Mouse (Mus musculus): ENCODE results near the gene 1600014C10Rik. TPM values are rescaled to one million over a fixed set of nuclear protein-coding genes. Genes with fewer than 3 reads are reported as not detected.

Gene 1600014C10Rik
- polyA plus RNA-seq, 1 experiment, result 7.0 TPM

DNA sequence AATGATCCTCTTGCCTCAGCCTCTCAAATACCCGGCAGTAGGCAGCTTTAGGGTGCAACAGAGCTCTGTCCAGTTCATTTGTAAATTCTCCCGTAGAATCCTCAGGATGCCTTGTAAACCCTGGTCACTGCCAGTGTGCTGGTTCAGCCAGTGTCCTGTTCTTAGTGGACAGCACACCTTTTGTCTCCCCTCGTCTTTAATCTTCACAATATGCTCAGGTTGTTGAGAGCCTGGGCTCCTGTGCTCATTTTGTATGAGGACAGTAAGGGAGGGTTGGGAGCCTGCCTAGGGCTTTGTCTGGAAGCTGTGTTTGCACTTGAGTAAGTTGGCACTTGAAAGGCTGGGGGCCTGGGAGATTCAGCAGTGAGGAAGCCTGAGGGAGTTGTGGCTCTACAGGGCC is 3.1 kb upstream of the 1600014C10Rik start:
- Histone ChIP-seq H3K4me3 (ENCODE audit: insufficient read depth, poor library complexity, severe bottlenecking) (no peak overlapping the region), H3K36me3 (ENCODE audit: control insufficient read depth, insufficient read depth) (no peaks in the 10 kb centered on the region), H3K27me3 (ENCODE audit: control insufficient read depth, insufficient read depth, insufficient read length) (peaks cover 6% of the 10 kb centered on the region), H3K79me3 (ENCODE audit: low read depth) (no peaks in the 10 kb centered on the region), H3K79me2 (ENCODE audit: control insufficient read depth, insufficient read depth) (no peaks in the 10 kb centered on the region), H3ac (ENCODE audit: control insufficient read depth, insufficient read length, low read depth) (no peak overlapping the region)
- TF ChIP-seq FOSL1 (IDR thresholded peaks at IDR 0.05; ENCODE audit: insufficient read depth, low read length, poor library complexity, severe bottlenecking) (no peak), CTCF (IDR thresholded peaks at IDR 0.05; ENCODE audit: control insufficient read depth, insufficient read depth, insufficient read length) (no peak), MAX (IDR thresholded peaks at IDR 0.05) (no peak), USF1 (IDR thresholded peaks at IDR 0.05; ENCODE audit: low read depth) (no peak), CEBPB (IDR thresholded peaks at IDR 0.05; ENCODE audit: low read depth) (no peak), MYOG (IDR thresholded peaks at IDR 0.05; ENCODE audit: control insufficient read depth, extremely low read depth, insufficient read length) (no peak), MYOD1 (IDR thresholded peaks at IDR 0.05; ENCODE audit: control insufficient read depth, insufficient read length, low read depth) (no peak)

DNA sequence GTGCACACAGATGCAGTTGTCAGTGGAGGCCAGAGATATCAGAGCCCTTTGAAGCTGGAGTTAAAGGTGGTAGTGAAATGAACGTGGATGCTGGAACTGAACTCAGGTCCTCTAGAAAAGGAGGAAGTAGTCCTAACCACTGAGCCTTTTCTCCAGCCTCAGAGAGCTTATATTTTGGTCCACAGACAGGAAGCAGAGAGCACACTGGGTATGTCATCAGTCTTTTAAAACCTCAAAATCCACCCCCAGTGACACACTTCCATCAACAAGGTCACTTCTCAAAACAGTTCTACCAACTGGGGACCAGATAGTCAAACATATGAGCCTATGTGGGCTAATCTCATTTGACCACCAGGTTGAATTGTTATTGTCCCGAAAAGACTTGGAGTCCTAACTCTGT is 1.7 kb upstream of the 1600014C10Rik start:
- TF ChIP-seq USF1 (IDR thresholded peaks at IDR 0.05; ENCODE audit: low read depth) (no peak), MYOG (IDR thresholded peaks at IDR 0.05; ENCODE audit: control insufficient read depth, extremely low read depth, insufficient read length) (no peak), CEBPB (IDR thresholded peaks at IDR 0.05; ENCODE audit: low read depth) (no peak), MYOD1 (IDR thresholded peaks at IDR 0.05; ENCODE audit: control insufficient read depth, insufficient read length, low read depth) (no peak), CTCF (IDR thresholded peaks at IDR 0.05; ENCODE audit: control insufficient read depth, insufficient read depth, insufficient read length) (no peak), MAX (IDR thresholded peaks at IDR 0.05) (no peak), FOSL1 (IDR thresholded peaks at IDR 0.05; ENCODE audit: insufficient read depth, low read length, poor library complexity, severe bottlenecking) (no peak)
- H3K36me3 ChIP-seq (ENCODE audit: control insufficient read depth, insufficient read depth), result no peaks in the 10 kb centered on the region
- no peaks in the 10 kb centered on the region for H3K79me2 ChIP-seq (ENCODE audit: control insufficient read depth, insufficient read depth)
- no peaks in the 10 kb centered on the region for H3K79me3 ChIP-seq (ENCODE audit: low read depth)
- no peak overlapping the region for H3ac ChIP-seq (ENCODE audit: control insufficient read depth, insufficient read length, low read depth)
- H3K27me3 ChIP-seq (ENCODE audit: control insufficient read depth, insufficient read depth, insufficient read length), result no peaks in the 10 kb centered on the region
- H3K4me3 ChIP-seq (ENCODE audit: insufficient read depth, poor library complexity, severe bottlenecking), result no peak overlapping the region

GRCm38 (mm10) chr7:38182596-38182961 is 438 bp upstream of the 1600014C10Rik start:
- Histone ChIP-seq H3K79me3 (ENCODE audit: low read depth) (no peaks in the 10 kb centered on the region), H3K4me3 (ENCODE audit: insufficient read depth, poor library complexity, severe bottlenecking) (no peak overlapping the region)
- TF ChIP-seq MYOG (IDR thresholded peaks at IDR 0.05; ENCODE audit: control insufficient read depth, extremely low read depth, insufficient read length) (no peak), MAX (IDR thresholded peaks at IDR 0.05) (no peak), CTCF (IDR thresholded peaks at IDR 0.05; ENCODE audit: control insufficient read depth, insufficient read depth, insufficient read length) (peak; percentile 63), FOSL1 (IDR thresholded peaks at IDR 0.05; ENCODE audit: insufficient read depth, low read length, poor library complexity, severe bottlenecking) (no peak), CEBPB (IDR thresholded peaks at IDR 0.05; ENCODE audit: low read depth) (no peak)

DNA sequence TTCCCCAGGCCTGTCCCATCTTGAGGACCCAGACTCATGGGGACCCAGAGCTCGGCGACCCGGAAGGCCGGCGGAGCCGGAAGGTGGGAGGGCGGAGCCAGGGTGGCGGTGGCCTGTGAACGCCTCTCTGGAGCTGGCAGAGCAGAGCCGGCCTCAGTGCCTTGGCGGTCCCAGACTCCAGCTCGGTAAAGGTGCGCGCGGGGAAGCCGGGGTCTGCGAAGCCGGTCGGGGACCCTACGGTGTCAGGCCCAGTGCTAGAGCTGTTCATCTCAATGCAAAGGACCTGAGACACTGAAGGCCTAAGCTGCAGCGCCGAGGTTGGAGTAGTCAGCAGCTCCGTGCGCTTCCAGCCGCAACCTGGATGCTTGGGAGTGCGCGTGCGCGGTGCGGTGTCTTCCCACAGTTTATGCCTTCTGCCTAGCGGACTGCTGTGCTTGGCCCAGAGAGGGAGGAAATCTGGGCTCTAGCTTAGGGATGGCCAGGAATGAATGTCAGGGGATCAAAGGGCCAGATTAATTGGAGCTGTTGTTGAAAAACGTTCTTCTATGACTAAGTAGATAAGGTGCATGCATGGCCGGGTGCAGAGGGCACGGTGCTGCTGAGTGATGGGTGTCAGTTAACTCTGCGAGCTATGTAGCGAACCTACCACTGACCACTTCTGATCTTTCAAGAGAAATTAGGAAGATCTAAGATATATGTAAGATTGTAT is 846 bp downstream of the 1600014C10Rik start:
- H3K79me3 ChIP-seq (ENCODE audit: low read depth), result no peaks in the 10 kb centered on the region

More at GRCm38 (mm10) chr7:38182596-38182961, 438 bp upstream of the 1600014C10Rik start:
- H3K36me3 ChIP-seq (ENCODE audit: control insufficient read depth, insufficient read depth), result no peaks in the 10 kb centered on the region
- no peaks in the 10 kb centered on the region for H3K79me2 ChIP-seq (ENCODE audit: control insufficient read depth, insufficient read depth)
- no peak overlapping the region for H3ac ChIP-seq (ENCODE audit: control insufficient read depth, insufficient read length, low read depth)
- H3K27me3 ChIP-seq (ENCODE audit: control insufficient read depth, insufficient read depth, insufficient read length), result no peaks in the 10 kb centered on the region

GRCm38 (mm10) chr7:38184418-38184745 is 1.4 kb downstream of the 1600014C10Rik start:
- H3K79me2 ChIP-seq (ENCODE audit: control insufficient read depth, insufficient read depth), result no peaks in the 10 kb centered on the region
- no peaks in the 10 kb centered on the region for H3K27me3 ChIP-seq (ENCODE audit: control insufficient read depth, insufficient read depth, insufficient read length)
- H3K36me3 ChIP-seq (ENCODE audit: control insufficient read depth, insufficient read depth), result no peaks in the 10 kb centered on the region
- H3K4me3 ChIP-seq (ENCODE audit: insufficient read depth, poor library complexity, severe bottlenecking), result no peak overlapping the region
- no peaks in the 10 kb centered on the region for H3K79me3 ChIP-seq (ENCODE audit: low read depth)
- TF ChIP-seq USF1 (IDR thresholded peaks at IDR 0.05; ENCODE audit: low read depth) (no peak), MAX (IDR thresholded peaks at IDR 0.05) (no peak), CTCF (IDR thresholded peaks at IDR 0.05; ENCODE audit: control insufficient read depth, insufficient read depth, insufficient read length) (no peak), MYOD1 (IDR thresholded peaks at IDR 0.05; ENCODE audit: control insufficient read depth, insufficient read length, low read depth) (no peak), MYOG (IDR thresholded peaks at IDR 0.05; ENCODE audit: control insufficient read depth, extremely low read depth, insufficient read length) (no peak), FOSL1 (IDR thresholded peaks at IDR 0.05; ENCODE audit: insufficient read depth, low read length, poor library complexity, severe bottlenecking) (no peak), CEBPB (IDR thresholded peaks at IDR 0.05; ENCODE audit: low read depth) (no peak)
- H3ac ChIP-seq (ENCODE audit: control insufficient read depth, insufficient read length, low read depth), result no peak overlapping the region

More for the DNA sequence above, 846 bp downstream of the 1600014C10Rik start:
- peak overlapping the region; percentile 67 for H3ac ChIP-seq (ENCODE audit: control insufficient read depth, insufficient read length, low read depth)
- H3K27me3 ChIP-seq (ENCODE audit: control insufficient read depth, insufficient read depth, insufficient read length), result no peaks in the 10 kb centered on the region
- no peaks in the 10 kb centered on the region for H3K79me2 ChIP-seq (ENCODE audit: control insufficient read depth, insufficient read depth)
- H3K36me3 ChIP-seq (ENCODE audit: control insufficient read depth, insufficient read depth), result no peaks in the 10 kb centered on the region
- H3K4me3 ChIP-seq (ENCODE audit: insufficient read depth, poor library complexity, severe bottlenecking), result peak overlapping the region; percentile 48
- no peak for TF ChIP-seq MYOD1 (IDR thresholded peaks at IDR 0.05; ENCODE audit: control insufficient read depth, insufficient read length, low read depth)
- TF ChIP-seq CEBPB (IDR thresholded peaks at IDR 0.05; ENCODE audit: low read depth), result no peak

DNA sequence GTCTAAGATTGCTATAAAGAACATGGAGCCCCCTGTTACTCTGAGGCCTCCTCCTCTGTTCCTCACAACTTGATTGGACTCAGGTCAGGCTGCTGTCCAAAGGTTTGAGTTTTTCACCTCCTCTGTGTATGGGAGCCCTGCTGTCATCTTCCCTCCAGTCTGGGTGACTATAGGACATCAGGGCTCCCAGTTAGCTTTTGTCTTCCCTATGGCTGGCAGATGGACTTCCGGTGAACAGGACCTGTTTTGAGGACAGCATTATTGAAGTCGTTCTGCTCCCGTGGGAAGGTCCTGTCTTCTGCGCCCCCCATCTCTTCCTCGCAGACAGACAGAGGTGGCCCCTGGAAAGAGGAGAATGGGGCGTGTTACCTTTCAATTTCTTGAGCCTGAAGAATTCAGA is 1.8 kb downstream of the 1600014C10Rik start:
- no peak overlapping the region for H3ac ChIP-seq (ENCODE audit: control insufficient read depth, insufficient read length, low read depth)
- H3K36me3 ChIP-seq (ENCODE audit: control insufficient read depth, insufficient read depth), result no peaks in the 10 kb centered on the region
- no peaks in the 10 kb centered on the region for H3K27me3 ChIP-seq (ENCODE audit: control insufficient read depth, insufficient read depth, insufficient read length)
- no peaks in the 10 kb centered on the region for H3K79me2 ChIP-seq (ENCODE audit: control insufficient read depth, insufficient read depth)
- H3K4me3 ChIP-seq (ENCODE audit: insufficient read depth, poor library complexity, severe bottlenecking), result no peak overlapping the region
- TF ChIP-seq USF1 (IDR thresholded peaks at IDR 0.05; ENCODE audit: low read depth) (no peak), MYOD1 (IDR thresholded peaks at IDR 0.05; ENCODE audit: control insufficient read depth, insufficient read length, low read depth) (no peak), CEBPB (IDR thresholded peaks at IDR 0.05; ENCODE audit: low read depth) (no peak), CTCF (IDR thresholded peaks at IDR 0.05; ENCODE audit: control insufficient read depth, insufficient read depth, insufficient read length) (no peak), FOSL1 (IDR thresholded peaks at IDR 0.05; ENCODE audit: insufficient read depth, low read length, poor library complexity, severe bottlenecking) (no peak), MYOG (IDR thresholded peaks at IDR 0.05; ENCODE audit: control insufficient read depth, extremely low read depth, insufficient read length) (no peak), MAX (IDR thresholded peaks at IDR 0.05) (no peak)
- H3K79me3 ChIP-seq (ENCODE audit: low read depth), result no peaks in the 10 kb centered on the region

All from C2C12 (cell line).